Mouse (Mus musculus): ENCODE data around the gene Eya2. TPM values are rescaled to one million over a fixed set of nuclear protein-coding genes. Genes with fewer than 3 reads are reported as not detected.

The Eya2 gene
- polyA plus RNA-seq, 1 experiment: 6.0 TPM

- no peaks in the 10 kb centered on the region for H3K27me3 ChIP-seq (ENCODE audit: control insufficient read depth, insufficient read depth, low read length)
- no peak for DNase-seq (ENCODE audit: low read depth in 1 of 2, low spot score in 2 of 2)
- no peaks in the 10 kb centered on the region for H3K4me1 ChIP-seq (ENCODE audit: control insufficient read depth, insufficient read depth, insufficient read length)
- no peaks in the 10 kb centered on the region for H3K36me3 ChIP-seq (ENCODE audit: control insufficient read depth, insufficient read depth, low read length)
- H3K4me3 ChIP-seq (ENCODE audit: extremely low read depth, insufficient read depth, insufficient read length): no peak overlapping the region
- 85% methylated on average over 3 of the region's 3 CpGs for WGBS
- no peak for TF ChIP-seq POLR2A (IDR thresholded peaks at IDR 0.05; ENCODE audit: low read depth, low read length)
- no peak for TF ChIP-seq CTCF (IDR thresholded peaks at IDR 0.05; ENCODE audit: extremely low read depth, insufficient read depth, insufficient read length, insufficient replicate concordance)
- no peak overlapping the region for H3K27ac ChIP-seq (ENCODE audit: insufficient read depth, low read length)
These were observed 10.3 kb upstream of the Eya2 start for GRCm38 (mm10) chr2:165584563-165584962.

- TF ChIP-seq CTCF (IDR thresholded peaks at IDR 0.05; ENCODE audit: extremely low read depth, insufficient read depth, insufficient read length, insufficient replicate concordance) (no peak), POLR2A (IDR thresholded peaks at IDR 0.05; ENCODE audit: low read depth, low read length) (no peak)
- Histone ChIP-seq H3K27ac (ENCODE audit: insufficient read depth, low read length) (no peak overlapping the region), H3K27me3 (ENCODE audit: control insufficient read depth, insufficient read depth, low read length) (peaks cover 9% of the 10 kb centered on the region), H3K4me3 (ENCODE audit: extremely low read depth, insufficient read depth, insufficient read length) (no peak overlapping the region), H3K4me1 (ENCODE audit: control insufficient read depth, insufficient read depth, insufficient read length) (no peaks in the 10 kb centered on the region), H3K36me3 (ENCODE audit: control insufficient read depth, insufficient read depth, low read length) (no peaks in the 10 kb centered on the region)
- WGBS: 91% methylated on average over 16 of the region's 16 CpGs
- no peak for DNase-seq (ENCODE audit: low read depth in 1 of 2, low spot score in 2 of 2)
These were observed 4.1 kb upstream of the Eya2 start for GRCm38 (mm10) chr2:165590742-165591141.

GRCm38 (mm10) chr2:165593763-165594162 is 1.1 kb upstream of the Eya2 start:
- H3K27ac ChIP-seq (ENCODE audit: insufficient read depth, low read length): no peak overlapping the region
- H3K4me3 ChIP-seq (ENCODE audit: extremely low read depth, insufficient read depth, insufficient read length): no peak overlapping the region
- no peak for DNase-seq (ENCODE audit: low read depth in 1 of 2, low spot score in 2 of 2)
- 85% methylated on average over 2 of the region's 2 CpGs for WGBS
- no peaks in the 10 kb centered on the region for H3K4me1 ChIP-seq (ENCODE audit: control insufficient read depth, insufficient read depth, insufficient read length)
- peaks cover 9% of the 10 kb centered on the region for H3K27me3 ChIP-seq (ENCODE audit: control insufficient read depth, insufficient read depth, low read length)
- no peaks in the 10 kb centered on the region for H3K36me3 ChIP-seq (ENCODE audit: control insufficient read depth, insufficient read depth, low read length)
- TF ChIP-seq CTCF (IDR thresholded peaks at IDR 0.05; ENCODE audit: extremely low read depth, insufficient read depth, insufficient read length, insufficient replicate concordance) (no peak), POLR2A (IDR thresholded peaks at IDR 0.05; ENCODE audit: low read depth, low read length) (no peak)

DNA sequence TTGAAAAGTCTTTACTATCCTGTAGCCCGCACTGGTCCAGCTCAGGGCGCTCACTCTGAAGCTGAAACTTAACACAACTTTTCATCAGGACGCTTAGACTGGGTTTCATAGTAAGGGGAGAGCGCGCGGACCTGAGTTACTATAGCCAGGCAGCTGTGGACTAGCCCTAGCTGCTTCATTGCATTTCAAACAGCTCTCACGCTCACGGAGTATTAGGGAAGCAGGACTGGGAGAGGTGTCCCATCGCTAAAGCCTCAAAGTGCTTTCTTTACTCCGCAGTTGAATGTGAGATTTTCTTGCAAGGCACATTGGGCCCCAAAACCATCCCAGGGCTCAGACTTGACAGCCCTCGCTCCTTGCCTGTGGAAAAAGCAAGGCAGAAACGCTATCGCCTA is 841 bp downstream of the Eya2 start:
- DNase-seq (ENCODE audit: low read depth in 1 of 2, low spot score in 2 of 2): no peak
- TF ChIP-seq CTCF (IDR thresholded peaks at IDR 0.05; ENCODE audit: extremely low read depth, insufficient read depth, insufficient read length, insufficient replicate concordance) (no peak), POLR2A (IDR thresholded peaks at IDR 0.05; ENCODE audit: low read depth, low read length) (no peak)
- no peak overlapping the region for H3K4me3 ChIP-seq (ENCODE audit: extremely low read depth, insufficient read depth, insufficient read length)
- no peaks in the 10 kb centered on the region for H3K4me1 ChIP-seq (ENCODE audit: control insufficient read depth, insufficient read depth, insufficient read length)
- H3K27me3 ChIP-seq (ENCODE audit: control insufficient read depth, insufficient read depth, low read length): peaks cover 9% of the 10 kb centered on the region
- H3K36me3 ChIP-seq (ENCODE audit: control insufficient read depth, insufficient read depth, low read length): no peaks in the 10 kb centered on the region
- no peak overlapping the region for H3K27ac ChIP-seq (ENCODE audit: insufficient read depth, low read length)
- WGBS: 49% methylated on average over 13 of the region's 13 CpGs

DNA sequence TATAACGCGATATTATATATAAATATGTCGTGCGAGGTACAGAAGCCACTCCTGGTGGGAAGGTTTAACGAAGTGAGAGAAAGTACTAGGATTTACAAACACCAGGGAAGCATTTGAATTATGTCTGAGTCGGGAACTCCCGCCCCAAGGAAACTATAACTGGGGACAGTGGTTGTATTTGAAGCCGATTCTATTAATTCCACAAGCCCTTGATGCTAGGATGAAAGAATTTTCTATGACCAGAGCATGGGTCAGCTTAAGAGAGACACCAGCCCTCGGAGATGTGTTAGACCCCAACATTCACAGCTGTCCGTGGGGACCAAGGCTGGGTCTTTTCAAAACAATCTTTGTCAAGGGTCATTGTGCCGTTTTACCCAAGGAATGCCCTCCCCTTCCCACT is 1.3 kb downstream of the Eya2 start:
- WGBS: 68% methylated on average over 11 of the region's 11 CpGs
- H3K4me3 ChIP-seq (ENCODE audit: extremely low read depth, insufficient read depth, insufficient read length): no peak overlapping the region
- no peaks in the 10 kb centered on the region for H3K36me3 ChIP-seq (ENCODE audit: control insufficient read depth, insufficient read depth, low read length)
- H3K27ac ChIP-seq (ENCODE audit: insufficient read depth, low read length): no peak overlapping the region
- no peak for TF ChIP-seq CTCF (IDR thresholded peaks at IDR 0.05; ENCODE audit: extremely low read depth, insufficient read depth, insufficient read length, insufficient replicate concordance)
- DNase-seq (ENCODE audit: low read depth in 1 of 2, low spot score in 2 of 2): no peak
- H3K4me1 ChIP-seq (ENCODE audit: control insufficient read depth, insufficient read depth, insufficient read length): no peaks in the 10 kb centered on the region
- peaks cover 9% of the 10 kb centered on the region for H3K27me3 ChIP-seq (ENCODE audit: control insufficient read depth, insufficient read depth, low read length)

DNA sequence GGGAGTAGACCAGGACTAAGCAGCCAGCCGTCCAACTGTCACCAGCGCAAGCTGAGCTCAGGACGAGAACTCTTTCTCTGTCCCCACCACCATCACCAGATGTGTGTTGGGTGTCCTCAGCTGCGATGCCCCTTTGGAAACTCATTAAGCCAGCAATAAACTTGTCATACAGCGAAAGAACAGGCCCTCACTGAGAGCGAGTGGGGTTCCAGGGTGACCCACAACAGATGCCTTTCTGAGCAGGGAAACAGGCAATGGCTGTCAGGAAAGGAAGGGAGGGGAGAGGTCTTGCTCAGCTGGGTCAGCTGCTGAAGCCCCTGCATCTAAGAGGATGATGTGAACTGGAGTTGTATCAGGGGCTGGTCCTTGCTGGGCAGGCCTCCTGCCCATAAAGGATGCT is 2.7 kb downstream of the Eya2 start:
- Histone ChIP-seq H3K4me3 (ENCODE audit: extremely low read depth, insufficient read depth, insufficient read length) (no peak overlapping the region), H3K27ac (ENCODE audit: insufficient read depth, low read length) (no peak overlapping the region), H3K36me3 (ENCODE audit: control insufficient read depth, insufficient read depth, low read length) (no peaks in the 10 kb centered on the region), H3K27me3 (ENCODE audit: control insufficient read depth, insufficient read depth, low read length) (peaks cover 10% of the 10 kb centered on the region), H3K4me1 (ENCODE audit: control insufficient read depth, insufficient read depth, insufficient read length) (no peaks in the 10 kb centered on the region)
- WGBS: 92% methylated on average over 6 of the region's 6 CpGs
- TF ChIP-seq POLR2A (IDR thresholded peaks at IDR 0.05; ENCODE audit: low read depth, low read length): no peak
- no peak for TF ChIP-seq CTCF (IDR thresholded peaks at IDR 0.05; ENCODE audit: extremely low read depth, insufficient read depth, insufficient read length, insufficient replicate concordance)
- no peak for DNase-seq (ENCODE audit: low read depth in 1 of 2, low spot score in 2 of 2)

GRCm38 (mm10) chr2:165598139-165598538 is 3.3 kb downstream of the Eya2 start:
- no peaks in the 10 kb centered on the region for H3K36me3 ChIP-seq (ENCODE audit: control insufficient read depth, insufficient read depth, low read length)
- WGBS: 46% methylated on average over 5 of the region's 5 CpGs
- no peak for DNase-seq (ENCODE audit: low read depth in 1 of 2, low spot score in 2 of 2)

More at GRCm38 (mm10) chr2:165598139-165598538, 3.3 kb downstream of the Eya2 start:
- TF ChIP-seq CTCF (IDR thresholded peaks at IDR 0.05; ENCODE audit: extremely low read depth, insufficient read depth, insufficient read length, insufficient replicate concordance) (no peak), POLR2A (IDR thresholded peaks at IDR 0.05; ENCODE audit: low read depth, low read length) (no peak)
- Histone ChIP-seq H3K27ac (ENCODE audit: insufficient read depth, low read length) (no peak overlapping the region), H3K4me1 (ENCODE audit: control insufficient read depth, insufficient read depth, insufficient read length) (no peaks in the 10 kb centered on the region), H3K27me3 (ENCODE audit: control insufficient read depth, insufficient read depth, low read length) (peaks cover 10% of the 10 kb centered on the region), H3K4me3 (ENCODE audit: extremely low read depth, insufficient read depth, insufficient read length) (no peak overlapping the region)
